Mouse (Mus musculus): ENCODE results near the gene Dennd1a.

Gene Dennd1a

DNA sequence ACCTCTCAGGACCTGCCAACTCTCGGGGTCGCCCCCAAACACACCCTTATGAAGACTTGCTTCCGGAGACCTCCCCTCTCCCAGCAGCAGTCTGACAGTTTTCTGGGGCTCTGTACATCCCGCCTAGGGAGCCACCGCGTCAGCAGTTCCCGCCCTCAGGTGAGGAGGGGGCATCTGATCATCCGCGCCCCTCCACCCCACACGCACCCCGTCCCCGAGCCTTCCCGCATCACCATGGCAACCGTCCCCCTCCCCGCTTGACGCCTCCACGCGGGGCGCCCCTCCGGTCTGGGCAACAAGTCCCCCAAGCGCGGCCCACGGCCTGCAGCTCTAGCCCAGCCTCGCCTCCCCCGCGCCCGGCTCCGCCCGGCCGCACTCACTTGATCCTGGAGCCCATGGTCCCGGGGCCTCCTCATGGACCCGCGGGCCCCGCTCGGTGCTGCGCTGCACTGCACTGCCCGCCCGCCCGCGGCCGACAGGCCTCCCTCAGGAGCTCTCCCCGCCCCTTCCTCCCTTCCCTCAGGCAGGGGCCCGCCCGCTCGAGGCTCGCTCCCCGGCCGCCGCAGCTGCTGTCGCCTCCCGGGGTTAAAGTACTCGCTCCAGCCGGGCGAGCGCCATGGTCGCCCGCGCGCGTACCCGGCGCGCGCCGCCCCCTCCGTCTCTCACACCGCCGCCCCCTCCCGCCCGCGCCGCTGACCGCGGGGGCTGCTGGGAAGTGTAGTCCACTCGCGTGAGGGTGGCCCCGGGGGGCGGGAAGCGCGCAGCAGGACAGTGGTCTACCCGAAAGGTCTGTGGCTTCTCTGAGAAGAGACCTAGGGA is at the start of gene Dennd1a:
TSS of gene Dennd1a (minus strand) at position 658 of the 819 bp plus-strand sequence.
- in situ Hi-C loops (cut with MboI; ENCODE audit: unreplicated experiment in 2 of 2), result no loop called here

- in situ Hi-C loops (cut with MboI; ENCODE audit: unreplicated experiment in 2 of 2), result no loop called here
Observed at GRCm38 (mm10) chr2:38336606-38337005, 49.4 kb upstream of the Dennd1a start.

DNA sequence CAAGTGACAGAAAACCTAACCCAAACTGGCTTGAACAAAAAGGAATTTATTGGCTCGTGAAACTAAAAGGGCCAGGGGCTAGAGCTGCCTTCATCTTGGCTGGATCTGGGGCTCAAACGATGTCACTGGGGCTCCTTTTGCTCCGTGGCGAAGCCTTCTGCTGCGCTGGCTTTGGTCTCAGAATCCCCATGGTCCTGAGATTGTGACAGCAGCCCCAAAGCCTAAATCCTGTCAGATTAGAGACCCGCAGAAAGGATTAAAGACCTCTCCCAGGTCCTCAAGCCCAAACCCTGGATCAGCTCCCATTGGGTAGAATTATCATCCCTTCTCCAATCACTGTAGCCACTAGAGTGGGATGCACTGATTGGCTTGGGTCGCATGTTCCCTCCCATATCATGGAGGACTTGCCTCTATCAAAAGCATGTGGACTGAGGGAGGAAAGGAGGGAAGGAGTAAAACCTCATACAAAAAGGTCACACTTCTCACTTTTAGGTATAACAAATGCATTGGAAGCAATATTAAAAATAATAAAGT is 46.5 kb upstream of the Dennd1a start:
- in situ Hi-C loops (cut with MboI; ENCODE audit: unreplicated experiment in 2 of 2), result no loop called here

DNA sequence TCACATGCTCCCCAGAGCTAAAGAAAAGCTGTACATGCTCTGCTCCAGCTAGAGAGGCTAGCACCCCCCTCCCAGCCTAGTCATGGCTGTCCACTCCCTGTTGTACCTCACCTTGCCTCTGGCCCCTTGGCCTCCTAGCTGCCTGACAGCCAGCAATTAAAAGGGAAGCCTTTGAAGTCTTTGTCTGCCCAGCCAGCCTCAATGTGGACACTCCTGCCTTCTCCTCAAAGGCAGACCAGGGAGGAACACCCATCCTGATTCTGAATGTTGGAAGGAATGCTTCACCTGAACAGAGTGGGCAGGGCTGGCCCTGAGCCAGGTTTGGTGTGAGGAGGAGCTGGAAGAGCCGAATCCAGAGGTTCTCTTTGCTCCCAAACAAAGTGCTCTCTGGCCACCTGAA is 39.5 kb upstream of the Dennd1a start:
- in situ Hi-C loops (cut with MboI; ENCODE audit: unreplicated experiment in 2 of 2), result no loop called here

DNA sequence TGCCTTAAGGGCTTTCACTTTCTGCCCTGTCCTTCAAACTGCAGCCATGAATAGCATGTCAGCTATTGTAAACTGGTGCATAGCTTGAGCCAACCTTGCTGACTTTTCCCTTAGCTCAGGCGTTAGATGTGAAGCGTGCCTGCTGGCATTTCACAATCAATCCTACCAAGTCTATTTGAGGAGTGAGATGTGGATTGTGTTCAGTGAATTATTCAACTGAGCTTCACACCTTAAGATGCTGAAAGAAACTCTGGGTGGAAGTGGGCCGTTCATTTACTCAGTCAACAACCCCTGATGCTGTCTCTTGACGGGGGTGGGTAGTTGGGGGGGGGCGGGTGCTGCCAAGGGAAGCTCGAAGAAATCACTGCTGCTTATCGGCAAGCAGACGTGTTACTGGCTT is 36.2 kb upstream of the Dennd1a start:
- in situ Hi-C loops (cut with MboI; ENCODE audit: unreplicated experiment in 2 of 2), result no loop called here

DNA sequence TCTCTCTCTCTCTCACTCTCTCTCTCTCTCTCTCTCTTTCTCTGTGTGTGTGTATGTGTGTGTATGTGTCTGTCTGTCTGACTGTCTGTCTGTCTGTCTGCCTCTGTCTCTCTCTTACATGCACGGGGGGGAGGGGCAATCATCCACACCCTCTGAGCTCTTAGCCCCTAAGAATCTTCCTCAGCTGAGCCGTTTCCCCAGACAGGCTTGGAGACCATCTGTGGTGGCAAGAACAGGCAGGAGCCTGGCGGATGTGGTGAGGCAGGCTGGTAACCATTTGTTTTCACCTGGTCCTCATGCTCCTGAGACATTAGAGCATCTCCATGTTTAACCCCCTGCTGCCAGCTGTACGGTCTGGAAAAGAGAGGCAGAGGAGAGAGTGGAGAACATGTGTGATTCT is 33.7 kb upstream of the Dennd1a start:
- in situ Hi-C loops (cut with MboI; ENCODE audit: unreplicated experiment in 2 of 2), result no loop called here

DNA sequence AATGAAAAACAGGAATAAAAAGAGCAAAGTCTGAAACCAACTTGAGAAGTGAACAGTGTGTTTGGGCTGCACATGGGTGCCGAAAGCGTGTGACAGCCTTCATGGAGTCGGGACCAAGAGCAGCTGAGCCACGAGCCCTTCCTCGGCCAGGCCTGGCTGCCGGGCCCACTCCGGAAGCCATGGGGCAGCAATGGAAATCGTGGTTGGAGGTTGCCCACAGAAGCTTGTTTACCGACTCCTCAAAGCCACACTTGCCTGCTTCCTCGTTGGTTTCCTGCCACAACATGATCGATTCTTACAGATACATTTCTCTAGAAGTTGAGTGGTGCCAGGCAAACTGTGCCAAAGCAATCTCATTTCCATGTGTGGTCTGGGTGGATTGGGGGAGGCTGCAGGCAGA is 31.9 kb upstream of the Dennd1a start:
- in situ Hi-C loops (cut with MboI; ENCODE audit: unreplicated experiment in 2 of 2), result no loop called here

DNA sequence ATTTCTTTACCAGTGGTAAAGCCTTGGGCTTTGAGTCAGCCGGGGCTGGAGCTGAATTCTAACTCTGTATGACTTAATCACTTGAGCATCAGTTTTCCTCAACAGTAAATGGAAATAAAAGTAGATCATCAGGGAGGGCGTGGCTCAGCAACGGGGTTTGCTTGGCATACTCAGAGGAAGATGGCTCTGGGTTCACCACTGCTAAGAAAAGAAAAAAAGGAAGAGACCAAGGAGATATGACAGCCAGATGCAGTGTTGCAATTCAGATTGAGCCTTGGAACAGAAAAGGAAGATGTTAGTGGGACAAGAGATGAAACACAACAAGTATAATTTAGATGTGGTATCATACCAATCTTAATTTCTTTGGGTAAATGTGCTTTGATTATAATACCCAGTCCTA is 26.2 kb upstream of the Dennd1a start:
- in situ Hi-C loops (cut with MboI; ENCODE audit: unreplicated experiment in 2 of 2), result no loop called here

- in situ Hi-C loops (cut with MboI; ENCODE audit: unreplicated experiment in 2 of 2), result no loop called here
Observed at GRCm38 (mm10) chr2:38312921-38313320, 25.7 kb upstream of the Dennd1a start.

DNA sequence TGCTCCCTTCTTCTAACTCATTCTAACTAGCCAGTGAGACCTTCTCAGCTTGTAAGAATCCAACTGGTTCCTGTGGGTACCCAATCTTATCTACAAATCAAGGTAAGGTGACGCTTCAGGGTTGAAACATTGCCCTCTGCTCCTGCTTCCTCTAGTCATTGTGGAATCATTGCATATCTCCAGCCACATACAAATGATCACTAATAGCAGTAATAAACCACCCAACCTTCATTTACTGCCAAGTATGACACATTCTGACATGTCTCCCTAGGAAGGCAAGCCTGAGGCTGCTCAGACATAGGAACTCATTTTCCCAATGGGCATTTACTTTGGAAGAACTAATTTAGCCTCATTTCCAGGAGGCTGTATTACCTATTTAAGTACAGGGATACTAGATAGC is 18.0 kb upstream of the Dennd1a start:
- in situ Hi-C loops (cut with MboI; ENCODE audit: unreplicated experiment in 2 of 2), result no loop called here

DNA sequence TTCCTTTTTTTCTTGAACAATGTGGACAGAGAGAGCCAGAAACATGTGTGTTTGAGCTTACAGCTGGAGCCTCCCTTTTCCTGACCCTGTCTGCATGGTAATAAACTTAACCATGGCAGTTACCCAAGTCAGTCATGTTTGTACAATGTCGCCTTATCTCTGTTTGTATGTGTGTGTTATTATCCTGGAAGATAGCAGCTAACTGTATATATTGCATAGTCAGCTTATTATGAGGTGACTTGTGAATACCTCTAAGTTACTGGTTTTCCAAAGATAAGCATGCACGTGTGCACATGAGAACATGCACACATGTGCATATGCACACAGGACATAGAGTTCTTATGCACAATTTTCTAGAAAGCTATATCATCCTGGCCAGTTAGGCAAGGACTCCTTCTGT is 13.8 kb upstream of the Dennd1a start:
- in situ Hi-C loops (cut with MboI; ENCODE audit: unreplicated experiment in 2 of 2), result no loop called here

DNA sequence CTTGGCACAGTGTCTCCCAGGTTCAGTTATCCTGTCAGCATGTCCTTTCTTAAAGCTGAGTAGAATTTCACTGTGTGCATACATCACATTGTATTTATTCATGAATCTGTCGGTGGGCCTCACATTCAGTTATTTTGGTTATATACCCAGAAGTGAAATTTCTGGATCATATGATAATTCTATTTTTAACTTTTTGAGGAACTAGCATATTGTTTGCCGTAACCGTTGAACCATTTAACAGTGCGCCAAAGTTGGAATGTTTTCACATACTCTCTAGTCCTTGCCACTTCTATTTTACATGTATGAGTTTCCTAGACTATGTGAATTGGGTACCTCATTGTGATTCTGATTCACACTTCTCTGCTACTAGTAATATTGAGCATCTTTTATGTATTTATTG is 8.7 kb upstream of the Dennd1a start:
- in situ Hi-C loops (cut with MboI; ENCODE audit: unreplicated experiment in 2 of 2), result no loop called here

DNA sequence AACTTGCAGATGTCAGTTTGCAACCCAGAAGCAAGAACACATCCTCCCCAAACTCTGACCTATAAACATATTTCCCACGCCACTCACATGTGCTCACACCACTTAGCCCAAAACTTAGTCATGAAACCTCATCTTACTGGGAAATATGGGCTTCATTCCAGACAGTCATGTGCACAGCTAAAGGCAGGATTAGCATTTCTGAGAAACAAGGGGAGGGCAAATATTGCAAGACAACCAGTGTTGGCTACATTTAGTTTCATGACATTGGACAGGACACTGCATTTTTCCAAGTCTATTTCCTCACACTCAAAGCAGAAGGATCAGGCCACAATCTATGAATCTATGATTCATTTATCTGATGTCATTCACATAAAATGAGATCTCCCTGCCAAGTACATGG is 4.3 kb upstream of the Dennd1a start:
- in situ Hi-C loops (cut with MboI; ENCODE audit: unreplicated experiment in 2 of 2), result no loop called here

GRCm38 (mm10) chr2:38288226-38288625 is 1.0 kb upstream of the Dennd1a start:
- in situ Hi-C loops (cut with MboI; ENCODE audit: unreplicated experiment in 2 of 2), result no loop called here

DNA sequence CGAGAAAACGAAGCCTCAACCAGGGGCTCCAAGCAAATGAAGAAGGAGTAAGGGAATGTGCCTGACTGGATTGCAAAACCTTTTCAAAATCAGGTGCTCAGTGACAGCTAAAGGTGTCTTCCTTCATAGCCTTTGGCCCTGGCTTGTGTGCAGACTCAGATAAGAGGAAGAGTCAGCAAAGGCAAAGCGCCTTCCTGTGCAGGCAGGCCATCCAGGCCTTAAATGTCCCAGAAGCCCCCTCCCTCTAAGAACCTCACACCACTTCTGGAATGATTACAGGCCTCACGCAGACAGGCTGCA is 807 bp downstream of the Dennd1a start:
- in situ Hi-C loops (cut with MboI; ENCODE audit: unreplicated experiment in 2 of 2), result no loop called here

DNA sequence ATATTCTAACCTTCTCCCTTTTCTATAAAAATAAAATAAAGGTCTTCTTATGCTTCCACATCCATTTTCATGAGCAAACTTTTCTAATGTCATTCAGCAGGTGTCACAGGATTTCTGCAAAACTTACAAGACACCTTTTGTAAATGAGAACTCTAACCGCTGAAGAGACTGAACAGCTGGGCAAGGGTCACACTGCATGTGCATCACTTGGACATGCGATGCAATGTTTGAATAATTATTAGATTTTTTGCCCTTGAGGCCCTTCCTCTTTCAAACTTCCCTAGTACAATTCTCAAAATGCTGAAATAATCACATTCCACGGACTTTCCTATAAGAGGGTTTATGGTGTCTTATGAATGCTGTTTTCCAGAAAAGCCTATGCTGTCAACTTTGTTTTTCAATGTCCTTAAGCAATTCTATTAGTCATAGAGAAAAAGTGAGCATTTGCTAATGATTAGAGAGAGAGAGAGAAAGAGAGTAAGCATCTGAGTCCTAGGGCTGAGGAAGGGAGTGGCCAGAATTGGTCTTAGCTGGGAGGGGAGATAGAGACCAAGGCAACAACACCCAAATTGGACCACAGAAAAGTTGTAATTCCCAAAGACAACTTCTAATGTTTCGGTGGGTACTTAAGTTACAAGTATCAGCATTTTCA is 1.3 kb downstream of the Dennd1a start:
- in situ Hi-C loops (cut with MboI; ENCODE audit: unreplicated experiment in 2 of 2), result no loop called here

GRCm38 (mm10) chr2:38283961-38284360 is 3.2 kb downstream of the Dennd1a start:
- in situ Hi-C loops (cut with MboI; ENCODE audit: unreplicated experiment in 2 of 2), result no loop called here

GRCm38 (mm10) chr2:38280376-38280775 is 6.8 kb downstream of the Dennd1a start:
- in situ Hi-C loops (cut with MboI; ENCODE audit: unreplicated experiment in 2 of 2), result no loop called here

DNA sequence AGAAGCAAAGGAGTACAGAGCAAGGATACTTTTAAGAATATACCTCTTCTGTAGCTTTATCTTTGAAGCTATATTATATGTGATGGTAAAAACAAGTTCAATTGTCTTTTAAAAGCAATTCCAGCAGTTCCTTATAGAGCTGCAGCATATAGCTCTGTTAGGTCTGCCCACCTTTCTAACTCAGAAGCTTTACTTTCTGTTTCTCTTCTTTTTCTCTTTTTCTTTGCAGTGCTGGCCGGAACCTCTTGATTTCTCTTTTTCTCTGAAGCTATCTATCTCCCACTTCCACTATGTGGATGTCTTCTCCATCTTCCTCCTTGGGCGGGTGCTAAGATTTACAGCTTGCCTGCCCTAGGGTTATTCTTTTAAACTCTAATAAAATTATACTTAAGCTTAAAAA is 12.2 kb downstream of the Dennd1a start:
- in situ Hi-C loops (cut with MboI; ENCODE audit: unreplicated experiment in 2 of 2), result no loop called here

DNA sequence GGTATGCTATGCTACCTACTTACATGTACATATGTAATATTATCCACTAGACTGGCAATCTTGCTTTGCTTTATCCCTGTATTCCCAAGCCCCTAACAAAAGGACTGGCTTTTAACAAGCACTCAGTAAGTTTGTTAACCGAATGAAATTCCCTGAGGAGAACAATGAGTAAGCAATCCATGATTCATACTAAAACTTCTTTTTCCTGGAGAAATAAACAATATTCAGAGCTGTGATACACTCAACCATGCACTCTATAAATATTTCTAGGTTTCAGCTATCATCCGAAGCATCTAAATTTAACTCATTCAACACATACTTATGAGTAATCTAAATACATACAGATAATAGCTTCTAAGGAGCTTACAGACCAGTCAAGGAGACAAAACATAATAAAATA is 23.5 kb downstream of the Dennd1a start:
- in situ Hi-C loops (cut with MboI; ENCODE audit: unreplicated experiment in 2 of 2), result no loop called here

- in situ Hi-C loops (cut with MboI; ENCODE audit: unreplicated experiment in 2 of 2), result no loop called here
Observed at GRCm38 (mm10) chr2:38259052-38259451, 28.1 kb downstream of the Dennd1a start.

GRCm38 (mm10) chr2:38237616-38238015 is 49.6 kb downstream of the Dennd1a start:
- in situ Hi-C loops (cut with MboI; ENCODE audit: unreplicated experiment in 2 of 2), result no loop called here
